ENCODE assay signal across 25 mouse cellular contexts in the genomic region with DNA sequence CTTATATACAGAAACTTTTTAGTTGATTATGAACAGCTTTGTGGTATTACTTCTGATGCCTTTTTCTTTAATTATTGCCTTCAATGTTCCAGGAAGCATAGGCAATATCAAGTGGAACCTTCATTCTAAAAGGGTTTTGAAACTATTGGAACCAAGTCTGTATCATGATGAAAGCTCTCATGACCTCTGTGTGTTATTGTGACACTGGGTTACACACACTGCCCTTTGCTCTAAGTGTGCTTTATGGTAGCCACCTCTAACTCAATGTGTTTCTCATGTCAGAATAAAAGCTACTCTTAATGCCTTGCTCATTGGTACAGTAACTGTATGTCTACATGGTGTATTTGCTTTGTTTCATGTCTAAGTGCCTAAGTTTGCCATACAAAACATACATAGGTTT.
"Had no signal": no experiment of that assay in that cellular context is flagged by ENCODE, and none has a peak within 500 bp of the region (broad histone marks: within the 10 kb centered on the region; RNA-seq: fewer than 3 reads in every experiment).

No protein-coding gene starts in this region.

- H3K36me3 ChIP-seq: heart, embryonic 10.5 days; heart, embryonic 12.5 days; hindbrain, embryonic 10.5 days; hindbrain, embryonic 12.5 days; intestine, embryonic 15.5 days; limb, embryonic 10.5 days; limb, embryonic 12.5 days had no signal

- ATAC-seq: hindbrain, embryonic 16.5 days; inflammation-experienced regulatory T-cells, adult 6 months; intestine, embryonic 15.5 days; intestine, postnatal 0 days had no signal

- H3K9ac ChIP-seq: heart, embryonic 12.5 days; hindbrain, embryonic 12.5 days; hindbrain, embryonic 14.5 days; intestine, embryonic 15.5 days; limb, embryonic 12.5 days; liver, embryonic 14.5 days had no signal

- H3K27ac ChIP-seq: heart, embryonic 10.5 days; hindbrain, embryonic 10.5 days; hindbrain, embryonic 12.5 days; hindbrain, embryonic 14.5 days; intestine, embryonic 15.5 days; layer of hippocampus, adult 2 months; left cerebral cortex, adult 2 months; limb, embryonic 10.5 days; limb, embryonic 12.5 days; liver, embryonic 14.5 days had no signal

- H3K9me3 ChIP-seq: heart, embryonic 10.5 days; heart, embryonic 12.5 days; hindbrain, embryonic 10.5 days; hindbrain, embryonic 12.5 days; intestine, embryonic 15.5 days; limb, embryonic 10.5 days; limb, embryonic 12.5 days had no signal

- H3K4me3 ChIP-seq: heart, embryonic 10.5 days; heart, embryonic 12.5 days; hindbrain, embryonic 10.5 days; hindbrain, embryonic 12.5 days; intestine, embryonic 15.5 days; layer of hippocampus, adult 2 months; left cerebral cortex, adult 2 months; limb, embryonic 10.5 days; limb, embryonic 12.5 days had no signal

- H3K4me1 ChIP-seq: heart, embryonic 10.5 days; heart, embryonic 12.5 days; hindbrain, embryonic 10.5 days; hindbrain, embryonic 12.5 days; intestine, embryonic 15.5 days; limb, embryonic 10.5 days; limb, embryonic 12.5 days had no signal

- H3K4me2 ChIP-seq: heart, embryonic 12.5 days; hindbrain, embryonic 12.5 days; hindbrain, embryonic 14.5 days; intestine, embryonic 15.5 days; limb, embryonic 12.5 days; liver, embryonic 11.5 days had no signal

- H3K27me3 ChIP-seq: heart, embryonic 12.5 days; hindbrain, embryonic 12.5 days; intestine, embryonic 15.5 days; limb, embryonic 12.5 days had no signal

- DNase-seq: gastrocnemius, postnatal 14 days; gastrocnemius, postnatal 36 days; heart, adult 18-20 months; heart, postnatal 10 days; heart, postnatal 4 days; kidney, adult 18-20 months; kidney, adult 8-10 months; kidney, postnatal 10 days; kidney, postnatal 25 days; kidney, postnatal 4 days had no signal
